Mouse (Mus musculus): Measurements from ENCODE around the gene Kcnq1.
A peak's percentile ranks its signal among the peaks of the same experiment; 100 is the strongest.

The Kcnq1 gene

GRCm38 (mm10) chr7:143093847-143094246, 12.3 kb upstream of the Kcnq1 start:
- no peak for DNase-seq

DNA sequence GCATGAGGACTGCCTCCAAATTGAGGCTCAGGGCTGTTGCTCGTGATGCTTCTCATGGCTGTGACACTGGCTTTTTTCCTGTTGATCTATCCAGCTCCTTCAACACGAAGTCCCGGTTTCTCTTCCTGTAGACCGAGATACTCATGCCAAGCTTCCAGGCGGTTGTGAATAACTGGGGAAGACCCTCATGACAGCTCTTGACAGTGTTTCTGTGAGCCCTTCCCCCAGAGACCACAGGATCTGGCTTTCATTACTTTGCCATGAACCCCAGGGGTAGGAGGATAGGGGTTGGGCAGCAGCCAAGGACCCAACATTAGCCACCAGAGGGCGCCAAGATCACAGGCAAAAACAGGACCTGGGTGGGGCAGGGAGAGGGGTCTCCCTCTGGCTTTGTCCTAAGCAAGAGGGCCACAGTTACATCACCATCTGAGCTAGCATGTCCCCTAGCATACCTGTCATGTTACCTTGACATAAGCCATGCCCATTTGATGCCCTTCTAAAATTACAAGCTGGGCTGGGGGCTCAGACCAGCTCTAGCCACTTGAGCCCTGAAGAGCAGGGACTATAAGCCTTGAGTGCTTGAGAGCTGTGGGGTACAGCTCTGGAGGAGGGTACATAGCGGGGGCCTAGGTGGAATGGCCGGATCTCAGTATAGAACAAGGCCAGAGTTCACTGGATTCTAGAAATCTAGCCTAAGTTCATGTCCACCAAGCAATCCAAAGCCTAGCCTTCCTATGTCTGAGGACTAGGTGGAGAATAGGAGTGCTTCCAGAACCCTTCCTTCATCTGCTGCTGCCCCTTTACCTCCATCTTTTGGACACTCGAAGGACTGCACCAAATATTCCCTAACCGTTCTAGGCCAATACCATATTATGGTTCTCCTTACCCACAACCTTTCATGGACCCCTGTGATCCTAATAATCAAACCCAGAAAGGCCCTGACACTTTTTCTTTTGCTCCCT, 11.3 kb upstream of the Kcnq1 start, which contains the start of gene Trpm5:
Gene Trpm5 (minus strand): TSS at position 51 of the 962 bp plus-strand sequence.
- DNase-seq, result peak in 1 of 2 experiments; percentile 55

DNA sequence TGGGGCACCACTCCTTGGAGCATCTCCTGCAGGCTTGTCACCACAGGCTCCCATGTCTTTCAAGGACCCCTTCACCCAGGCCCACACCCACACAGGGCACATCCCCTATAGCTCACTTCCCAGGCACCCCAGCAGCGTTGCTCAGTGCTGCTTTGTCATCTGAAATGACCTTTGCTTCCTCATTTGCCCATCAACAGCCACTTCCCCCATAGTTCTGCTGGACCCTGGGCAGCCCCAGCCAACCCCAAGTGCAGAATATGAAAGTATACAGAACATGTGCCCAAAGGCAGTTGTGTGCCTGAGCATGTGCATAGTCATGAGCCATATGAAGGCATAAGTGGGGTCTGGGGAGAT, 10.6 kb upstream of the Kcnq1 start:
- no peak for DNase-seq

DNA sequence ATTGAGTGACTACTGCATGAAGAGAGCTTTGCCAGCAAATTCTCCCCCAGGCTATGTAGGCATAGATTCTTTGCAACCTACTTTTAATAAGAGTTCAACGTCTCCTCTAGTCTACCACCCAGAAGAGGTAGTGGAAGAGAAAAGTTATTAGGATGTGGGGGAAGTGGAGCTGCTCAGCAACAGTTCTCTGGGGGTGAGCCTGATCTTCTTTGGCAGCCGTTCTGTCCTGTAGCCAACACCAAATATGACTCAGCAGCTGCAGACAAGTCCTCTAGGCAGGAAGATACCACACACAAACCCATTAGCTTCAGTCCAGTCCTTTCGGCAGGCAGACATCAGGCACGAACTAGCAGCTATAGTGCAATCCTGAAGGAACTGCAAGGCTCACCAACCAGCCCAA, 5.4 kb upstream of the Kcnq1 start:
- DNase-seq, result no peak

DNA sequence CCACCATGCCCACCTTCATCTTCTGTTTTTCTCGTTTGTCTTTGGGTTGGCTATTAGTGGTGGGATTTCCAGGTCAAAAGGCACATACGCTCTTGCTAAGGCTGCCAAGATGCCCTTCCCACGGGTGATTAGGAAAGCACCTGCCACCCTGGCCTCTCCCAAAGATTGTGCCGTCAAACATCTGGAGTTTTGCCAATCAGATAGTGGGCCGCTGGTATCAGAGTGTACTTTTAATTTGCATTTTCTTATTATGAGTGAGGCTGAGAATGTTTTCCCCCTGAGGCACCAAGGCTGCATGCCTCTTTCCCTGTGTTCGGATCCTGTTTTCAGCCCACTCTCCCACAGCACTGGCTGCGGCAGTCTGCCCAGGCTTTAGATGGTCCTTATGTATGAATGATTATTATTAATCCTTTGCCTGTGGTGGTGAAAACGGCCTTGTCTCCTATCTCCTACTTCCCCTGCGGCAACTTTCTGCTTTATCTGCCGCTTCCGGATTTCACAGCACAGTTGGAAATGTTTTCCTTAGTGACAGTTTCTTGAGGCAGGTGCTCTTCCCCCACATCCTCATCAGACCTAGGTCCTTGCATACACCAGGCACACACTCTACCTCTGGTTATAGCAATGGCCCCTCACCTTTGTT, 784 bp upstream of the Kcnq1 start:
- DNase-seq, result no peak

- DNase-seq, result no peak
Observed at GRCm38 (mm10) chr7:143106672-143107465, 707 bp downstream of the Kcnq1 start.

DNA sequence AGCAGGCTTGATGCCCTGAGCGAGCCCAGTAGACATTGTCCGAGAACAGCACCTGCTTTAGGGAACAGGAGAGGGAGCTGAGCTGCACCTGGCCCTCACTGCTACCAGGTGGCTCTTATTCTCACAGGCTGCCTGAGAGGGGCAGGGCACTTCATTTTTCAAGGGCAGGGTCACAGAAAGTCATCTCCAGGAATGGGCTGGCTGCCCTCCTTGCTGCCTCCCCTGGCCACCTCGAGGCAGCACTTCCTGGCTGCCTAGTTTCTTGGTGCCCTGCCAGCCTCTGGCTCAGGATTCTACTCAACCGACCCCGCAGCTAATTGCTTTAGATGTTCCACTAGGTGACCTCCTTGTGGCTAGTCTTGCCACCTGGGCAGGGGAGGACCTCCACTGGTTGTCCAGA, 2.0 kb downstream of the Kcnq1 start:
- no peak for DNase-seq

DNA sequence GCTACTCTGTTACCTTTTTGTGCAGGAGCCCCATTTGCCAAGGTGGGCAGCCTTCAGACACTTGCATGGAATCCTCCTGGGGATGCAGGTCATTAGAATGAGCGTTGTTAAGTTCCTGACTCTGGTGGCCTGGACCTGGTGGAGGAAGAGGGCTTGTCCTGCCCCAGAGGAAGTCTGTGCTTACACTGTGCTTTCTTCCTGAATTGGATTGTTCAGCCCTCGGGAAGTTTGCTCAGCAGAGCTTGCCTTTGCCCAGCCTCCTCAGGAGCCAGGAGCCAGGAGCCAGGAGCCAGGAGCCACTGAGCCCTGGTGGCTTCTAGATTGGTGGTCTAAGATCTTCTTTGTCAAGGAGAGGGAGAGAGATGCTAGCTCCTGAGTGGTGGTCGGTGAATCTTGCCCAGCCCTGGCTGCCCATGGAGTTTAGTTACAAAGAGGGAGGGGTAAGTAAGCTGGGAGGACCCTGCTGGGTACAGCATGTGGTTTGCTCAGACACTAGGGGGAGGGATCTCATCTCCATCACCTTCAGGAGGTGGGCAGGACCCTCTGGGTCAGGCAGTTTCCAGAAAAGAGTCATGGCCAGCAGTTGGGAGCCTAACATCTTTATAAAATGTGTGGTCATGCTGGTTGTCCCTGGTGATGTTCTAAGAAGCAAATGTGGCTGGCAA, 3.0 kb downstream of the Kcnq1 start:
- DNase-seq, result no peak

GRCm38 (mm10) chr7:143109696-143110095, 3.5 kb downstream of the Kcnq1 start:
- no peak for DNase-seq

- no peak for DNase-seq
Observed at GRCm38 (mm10) chr7:143110803-143111202, 4.6 kb downstream of the Kcnq1 start.

GRCm38 (mm10) chr7:143111719-143112118, 5.6 kb downstream of the Kcnq1 start:
- no peak for DNase-seq

DNA sequence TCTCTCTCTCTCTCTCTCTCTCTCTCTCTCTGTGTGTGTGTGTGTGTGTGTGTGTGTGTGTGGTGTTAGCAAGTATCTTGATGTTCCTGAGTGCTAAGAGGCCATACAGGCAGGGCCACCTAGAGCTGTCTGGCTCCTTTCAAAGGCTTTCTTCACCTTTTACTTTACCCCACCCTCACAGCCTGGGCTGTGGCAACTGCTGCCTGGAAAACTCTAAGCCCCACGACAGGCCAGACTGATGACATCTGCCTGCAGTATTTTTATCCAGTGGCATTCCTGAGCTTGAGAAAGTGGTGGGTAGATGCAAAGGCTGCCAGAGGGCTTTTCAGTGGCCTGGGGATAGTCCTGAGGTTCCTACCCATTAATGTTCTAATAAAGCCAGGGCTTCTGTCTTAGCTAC, 6.2 kb downstream of the Kcnq1 start:
- DNase-seq, result no peak

DNA sequence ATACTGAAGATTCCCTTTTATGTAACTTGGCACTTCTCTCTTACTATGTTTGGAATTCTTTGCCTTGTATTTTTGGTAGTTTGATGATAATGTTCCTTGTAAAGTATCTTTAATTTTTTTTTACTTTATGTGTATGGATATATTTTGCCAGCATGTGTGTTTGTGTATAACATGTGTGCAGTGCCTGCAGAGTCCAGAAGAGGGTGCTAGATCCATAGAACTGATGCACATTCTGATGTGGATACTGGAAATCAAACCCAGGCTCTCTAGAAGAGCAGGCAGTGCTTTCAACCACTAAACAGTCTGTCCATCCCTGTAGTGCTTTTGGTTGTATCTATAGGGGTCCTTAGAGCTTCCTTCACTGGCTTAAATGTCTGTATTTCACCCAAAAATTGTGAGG, 8.6 kb downstream of the Kcnq1 start:
- DNase-seq, result no peak

DNA sequence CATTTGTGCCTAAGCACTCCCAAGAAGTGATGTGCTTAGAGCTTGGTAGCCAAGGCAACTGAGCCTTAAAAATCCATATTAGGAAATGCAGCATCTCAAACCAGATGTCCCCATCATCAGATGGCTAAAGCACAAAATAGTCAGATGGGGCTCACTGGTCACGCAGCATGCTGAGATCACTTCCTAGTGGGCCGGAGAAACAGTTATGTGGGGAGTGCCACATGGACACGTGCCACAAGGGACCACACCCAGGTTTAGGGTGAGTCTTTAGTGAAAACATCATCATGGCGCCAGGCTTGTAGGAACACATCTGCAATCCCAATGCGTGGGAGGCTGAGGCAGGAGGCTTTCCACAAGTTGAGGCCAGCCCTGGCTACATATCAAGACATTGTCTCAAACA, 10.4 kb downstream of the Kcnq1 start:
- no peak for DNase-seq

DNA sequence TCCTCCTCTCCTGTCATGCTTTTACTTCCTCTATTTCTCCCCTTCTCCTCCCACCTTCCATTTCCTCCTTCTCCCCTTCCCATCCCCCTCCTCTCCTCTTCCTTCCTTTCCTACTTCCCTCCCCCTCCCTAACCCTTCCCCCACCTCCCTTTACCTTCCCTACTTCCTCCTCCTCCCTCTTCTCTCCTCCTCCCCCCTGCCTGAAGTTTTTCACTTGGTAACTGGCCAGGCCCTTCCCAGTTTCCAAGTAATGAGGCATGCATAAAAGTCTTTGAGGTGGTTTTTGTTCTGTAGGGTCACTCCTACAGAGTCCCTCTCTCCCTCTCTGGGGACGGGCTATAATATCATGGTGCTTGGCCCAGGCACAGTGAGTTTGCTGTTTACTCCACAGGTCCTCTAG, 13.2 kb downstream of the Kcnq1 start:
- no peak for DNase-seq

- no peak for DNase-seq
Observed at GRCm38 (mm10) chr7:143119826-143120225, 13.7 kb downstream of the Kcnq1 start.

GRCm38 (mm10) chr7:143122191-143122590, 16.0 kb downstream of the Kcnq1 start:
- no peak for DNase-seq

DNA sequence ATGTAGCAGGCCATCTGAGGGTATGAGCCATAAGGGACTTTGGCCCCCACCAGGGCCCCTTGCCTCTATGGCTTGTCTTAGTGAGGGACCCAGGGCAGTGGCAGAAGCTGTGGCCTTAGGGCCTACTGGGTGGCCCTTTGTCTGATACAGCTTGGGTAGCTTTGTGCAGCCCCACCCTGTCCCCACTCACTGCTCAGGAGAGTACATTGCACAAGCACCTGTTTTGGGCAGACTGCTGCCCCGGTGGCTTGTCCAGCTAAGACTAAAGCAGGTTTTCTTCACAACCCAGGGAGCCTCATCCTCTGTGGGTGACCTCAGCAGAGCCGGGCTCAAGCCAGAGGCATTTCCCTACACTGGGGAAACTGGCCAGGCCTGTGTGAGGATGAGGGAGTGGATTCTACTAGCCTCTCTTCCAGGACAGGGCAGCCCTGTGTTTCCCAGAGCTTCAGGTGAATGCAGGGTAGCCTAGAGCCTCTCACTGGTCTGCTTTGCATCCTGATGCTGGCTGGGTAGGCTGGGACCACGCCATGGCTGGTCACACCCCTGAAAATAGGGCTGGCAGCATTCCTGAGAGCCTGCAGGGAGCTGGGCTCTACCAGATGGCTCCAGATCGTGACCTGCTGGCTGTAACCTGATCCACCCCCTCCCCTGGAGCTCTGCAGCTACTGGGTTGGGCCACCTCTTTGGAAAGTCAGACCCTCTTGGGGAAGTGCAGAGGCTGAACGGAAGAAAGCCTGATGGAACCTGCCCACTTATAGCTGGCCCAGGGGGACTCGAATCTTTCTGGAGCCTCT, 17.9 kb downstream of the Kcnq1 start:
- no peak for DNase-seq

GRCm38 (mm10) chr7:143124902-143125301, 18.7 kb downstream of the Kcnq1 start:
- DNase-seq, result no peak

- no peak for DNase-seq
Observed at GRCm38 (mm10) chr7:143132815-143133214, 26.7 kb downstream of the Kcnq1 start.

DNA sequence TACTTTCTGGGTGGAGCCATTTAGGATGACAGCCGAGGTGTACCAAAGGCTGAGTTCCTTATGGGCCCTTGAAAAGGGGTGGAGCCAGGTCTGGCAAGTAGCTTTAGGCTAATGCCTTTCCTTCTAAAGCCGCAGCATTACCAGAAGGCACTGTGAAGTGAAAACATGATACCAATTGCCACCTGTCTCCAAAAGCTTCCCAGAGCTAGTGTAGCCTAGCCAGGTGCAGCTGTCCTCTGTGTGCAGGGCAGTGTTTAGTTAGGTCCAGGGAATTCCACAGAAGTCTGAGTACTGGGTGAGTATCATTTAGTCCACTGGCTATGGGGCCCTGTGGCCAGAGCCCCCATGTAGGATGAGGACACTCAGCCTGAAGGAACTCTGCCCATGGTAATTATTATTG, 30.0 kb downstream of the Kcnq1 start:
- no peak for DNase-seq

DNA sequence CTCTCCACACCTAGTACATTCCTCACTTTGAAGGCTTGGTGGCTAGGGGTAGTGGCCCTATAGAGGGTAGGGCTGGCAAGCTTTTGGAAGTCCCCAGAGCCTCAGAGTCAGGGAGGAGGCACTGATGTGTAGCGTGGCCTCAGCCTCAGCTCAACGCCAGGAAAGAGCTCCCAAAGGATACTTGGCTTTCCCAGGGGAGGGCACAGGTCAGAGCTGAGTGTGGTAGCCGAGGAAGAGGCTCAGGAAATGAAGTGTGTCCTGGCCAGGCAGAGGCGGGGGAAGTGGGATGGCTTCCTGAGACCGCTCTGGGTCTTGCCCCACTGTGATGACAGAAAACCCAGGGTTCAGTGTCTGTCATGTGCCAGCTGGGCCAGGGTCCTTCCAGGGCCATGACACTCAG, 30.4 kb downstream of the Kcnq1 start:
- DNase-seq, result no peak

Measured in spleen, adult 18-20 months (tissue).